Mouse (Mus musculus) adrenal gland, postnatal 36 days (tissue): Measurements from ENCODE around the gene Fibp. TPM values are rescaled to one million over a fixed set of nuclear protein-coding genes. Genes with fewer than 3 reads are reported as not detected.
A peak's percentile ranks its signal among the peaks of the same experiment; 100 is the strongest.

Source experiments
- DNase-seq, 2 experiments: peaks; one replicate each; pipeline ENCODE4 v3.0.0; 2021; ENCODE audit warnings: mixed read lengths in 1 of 2
- total RNA-seq, 2 experiments: library from RNA; stranded (reverse); gene quantifications; 2 replicates each; pipeline ENCODE4 v1.2.3; 2021

Gene Fibp
- total RNA-seq, 2 experiments from 2014 or later: 89.1 to 95.3 TPM

DNA sequence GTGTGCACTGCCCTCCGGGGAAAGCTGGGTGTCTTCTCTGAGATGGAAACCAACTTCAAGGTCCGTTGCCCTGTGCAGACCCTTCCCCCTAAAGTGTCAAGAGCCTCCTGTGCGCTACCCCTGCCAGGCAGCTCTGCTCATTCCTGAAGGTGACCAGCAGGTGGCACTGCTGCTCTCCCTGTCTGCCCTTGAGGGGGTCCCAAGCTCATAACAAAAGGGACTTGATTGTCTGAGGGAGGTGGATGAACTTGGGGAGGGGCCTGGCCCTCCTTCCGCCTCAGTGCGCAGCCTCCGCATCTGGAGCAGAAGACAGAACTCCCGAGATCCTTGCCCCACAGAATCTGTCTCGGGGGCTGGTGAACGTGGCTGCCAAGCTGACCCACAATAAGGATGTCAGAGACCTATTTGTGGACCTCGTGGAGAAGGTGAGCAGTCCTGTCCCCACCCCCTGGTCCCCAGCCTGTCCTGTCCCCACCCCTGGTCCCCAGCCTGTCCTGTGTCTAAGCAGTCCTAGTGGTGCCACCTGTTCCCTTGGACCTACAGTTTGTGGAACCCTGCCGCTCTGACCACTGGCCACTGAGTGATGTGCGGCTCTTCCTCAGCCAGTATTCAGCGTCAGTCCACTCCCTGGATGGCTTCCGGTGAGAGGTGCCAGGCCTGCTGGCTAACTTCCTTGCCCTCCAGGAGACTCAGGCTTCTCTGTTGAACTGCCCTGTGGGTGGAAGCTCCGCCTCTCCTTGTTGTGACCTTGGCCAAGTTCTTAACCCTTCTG lies 3.6 kb downstream of the Fibp start:
- peak; percentile 47 to 65 for DNase-seq

DNA sequence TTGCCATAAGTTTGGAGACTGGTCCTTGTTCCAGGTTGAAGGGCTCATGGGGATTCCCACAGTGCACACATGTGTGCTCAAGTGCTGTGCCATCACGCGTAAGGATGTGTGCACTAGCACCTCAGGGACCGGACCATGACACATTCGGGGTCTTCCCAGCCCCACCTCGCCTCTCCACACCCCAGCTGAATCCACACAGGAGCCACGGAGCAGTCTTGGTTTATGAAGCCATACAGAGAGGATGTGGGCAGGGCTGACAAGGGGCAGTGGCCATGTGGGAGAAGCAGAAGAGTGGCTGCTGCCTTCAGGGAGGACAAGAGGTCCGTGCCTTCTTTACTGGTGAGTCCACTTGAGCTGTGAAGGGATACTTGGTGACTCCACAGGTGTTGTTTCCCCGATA lies 4.6 kb downstream of the Fibp start:
- DNase-seq: no peak

DNA sequence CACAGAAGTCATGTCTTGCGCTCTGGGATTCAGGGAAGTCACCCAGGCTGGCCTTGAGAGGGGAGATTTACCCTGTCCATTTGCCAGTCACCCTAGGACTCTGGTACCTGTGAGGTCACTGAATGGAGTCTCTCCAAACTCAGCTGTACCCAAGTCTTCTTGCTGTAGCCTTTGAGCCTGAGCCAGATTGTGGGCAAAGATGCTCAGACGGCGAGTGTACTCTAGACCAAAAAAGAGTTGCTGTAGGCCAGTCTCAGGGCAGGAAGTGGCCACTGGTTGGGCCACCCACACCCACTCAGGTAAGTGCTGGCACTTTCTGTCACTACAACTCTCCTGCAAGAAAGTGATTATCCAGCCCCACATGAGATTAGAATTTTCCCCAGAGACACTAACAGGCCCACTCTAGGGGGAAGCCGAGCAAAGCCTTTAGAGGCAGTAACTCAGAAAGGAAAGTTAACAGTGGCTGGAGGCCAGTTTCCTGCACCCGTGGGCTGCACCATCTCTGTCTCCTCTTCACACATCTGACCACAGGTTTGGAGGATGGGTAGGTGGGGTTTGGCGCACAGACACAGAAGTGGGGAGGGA lies 6.6 kb downstream of the Fibp start:
- DNase-seq: no peak

DNA sequence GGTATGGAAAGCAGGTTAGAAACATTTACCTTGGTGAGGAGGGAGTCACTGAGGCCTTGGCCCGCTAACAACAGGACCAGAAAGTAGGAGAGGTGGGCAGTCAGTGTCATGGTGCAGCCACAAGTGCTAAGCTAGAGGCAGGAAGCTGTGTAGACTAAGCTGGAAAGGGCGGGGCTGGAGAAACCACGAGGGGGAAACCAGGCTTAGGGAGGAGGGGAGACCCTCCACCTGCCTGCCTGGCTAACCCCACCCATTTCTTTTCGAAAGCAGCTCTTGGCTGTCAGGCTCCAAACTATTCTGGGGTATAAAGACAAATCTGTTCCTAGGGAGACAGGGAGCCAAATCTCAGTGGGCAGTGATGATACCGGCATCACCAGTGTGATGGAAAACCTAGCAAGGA lies 8.0 kb downstream of the Fibp start, which contains the start of gene Ctsw:
Ctsw (minus strand) TSS at position 134 of the 400 bp plus-strand sequence.
- DNase-seq: no peak

DNA sequence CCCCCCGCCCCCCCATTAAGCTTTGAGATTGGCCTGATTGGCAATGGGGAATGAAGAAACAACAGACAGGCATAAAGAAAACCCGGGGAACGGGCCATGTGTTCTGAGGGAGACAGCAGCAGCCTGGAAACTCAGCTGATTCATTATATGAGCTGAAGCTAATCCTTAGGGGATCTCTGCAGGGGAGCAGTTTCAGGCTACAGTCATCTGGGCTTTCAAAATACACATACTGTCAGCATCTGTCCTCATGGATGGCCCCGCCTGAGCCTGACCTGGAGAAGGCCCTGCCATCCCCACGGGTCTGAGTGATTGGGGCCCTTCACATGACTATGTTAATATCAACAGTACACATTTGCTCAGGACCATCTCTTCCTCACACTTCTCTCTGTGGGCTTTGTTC lies 11.4 kb downstream of the Fibp start:
- no peak for DNase-seq

DNA sequence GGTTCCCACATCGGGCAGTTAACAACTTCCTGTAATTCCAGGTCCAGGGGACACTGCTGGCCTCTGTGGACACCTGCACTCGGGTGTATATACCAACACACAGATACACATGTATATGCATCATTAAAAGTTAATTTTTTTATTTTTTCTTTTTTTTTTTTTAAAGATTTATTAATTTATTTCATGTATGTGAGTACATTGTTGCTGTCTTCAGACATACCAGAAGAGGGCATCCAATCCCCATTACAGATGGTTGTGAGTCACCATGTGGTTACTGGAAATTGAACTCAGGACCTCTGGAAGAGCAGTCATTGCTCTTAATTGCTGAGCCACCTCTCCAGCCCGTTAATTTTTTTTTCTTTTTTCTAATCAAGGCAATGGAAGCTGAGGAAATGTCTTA lies 12.4 kb downstream of the Fibp start:
- no peak for DNase-seq

DNA sequence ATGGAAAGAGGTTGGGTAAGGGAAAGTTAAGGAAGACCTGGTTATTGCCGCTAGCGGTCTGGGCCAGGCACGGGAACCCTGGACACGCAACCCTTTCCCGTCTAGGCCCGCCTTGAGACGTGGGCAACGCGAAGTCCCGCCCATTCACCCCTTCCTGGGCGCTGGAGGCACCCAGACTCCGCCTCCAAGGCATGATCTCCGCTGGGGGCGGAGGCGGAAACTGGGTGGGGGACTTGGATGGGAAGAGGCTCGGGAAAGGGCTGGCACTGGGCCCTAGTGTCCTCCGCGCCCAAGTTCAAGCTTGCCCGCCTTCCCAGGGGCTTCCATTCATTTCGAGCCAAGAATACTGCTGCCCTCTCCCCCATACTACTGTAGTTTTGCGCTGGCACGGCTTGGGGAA lies 13.3 kb downstream of the Fibp start, which contains the start of gene Efemp2:
Efemp2 (plus strand) TSS at position 235 of the 400 bp plus-strand sequence.
- peak; percentile 93 to 96 for DNase-seq

DNA sequence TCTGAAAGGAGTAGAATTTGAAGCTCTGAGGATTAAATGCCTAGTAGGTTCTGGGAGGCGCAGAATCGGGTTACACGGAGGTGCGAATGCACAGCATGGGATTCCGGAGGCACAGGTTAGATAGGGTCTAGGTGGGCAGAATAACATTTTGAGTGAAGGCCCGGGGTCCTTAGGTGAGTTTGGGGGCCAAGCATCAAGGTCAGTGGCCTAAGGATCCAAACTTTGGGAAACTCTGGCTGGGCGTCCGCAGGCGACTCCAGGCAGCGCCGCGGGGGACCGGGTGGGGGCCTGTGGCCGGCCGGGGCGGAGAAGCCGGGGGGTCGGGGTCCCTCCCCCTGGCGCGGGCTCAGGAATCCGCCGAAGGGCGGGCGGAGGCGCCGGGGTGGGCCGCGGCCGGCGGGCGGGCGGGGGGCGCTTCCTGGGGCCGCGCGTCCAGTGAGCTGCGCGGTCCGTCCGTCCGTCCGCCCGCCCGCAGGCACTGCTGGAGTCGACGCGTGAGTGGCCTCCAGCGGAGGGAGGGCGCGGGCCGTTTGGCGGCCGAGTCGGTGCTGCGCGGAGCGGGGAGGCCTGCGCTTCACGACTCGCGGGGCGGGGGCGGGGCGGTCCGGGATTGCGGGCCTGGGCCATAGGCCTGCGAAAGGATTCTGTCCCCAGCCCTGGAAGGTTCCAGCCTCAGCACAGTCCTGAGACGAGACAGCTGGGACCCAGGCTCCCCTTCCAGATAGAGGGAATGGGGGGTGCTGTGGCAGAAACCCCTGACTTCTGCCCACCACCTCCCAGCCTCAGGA lies 14.1 kb downstream of the Fibp start:
- peak; percentile 58 to 82 for DNase-seq

DNA sequence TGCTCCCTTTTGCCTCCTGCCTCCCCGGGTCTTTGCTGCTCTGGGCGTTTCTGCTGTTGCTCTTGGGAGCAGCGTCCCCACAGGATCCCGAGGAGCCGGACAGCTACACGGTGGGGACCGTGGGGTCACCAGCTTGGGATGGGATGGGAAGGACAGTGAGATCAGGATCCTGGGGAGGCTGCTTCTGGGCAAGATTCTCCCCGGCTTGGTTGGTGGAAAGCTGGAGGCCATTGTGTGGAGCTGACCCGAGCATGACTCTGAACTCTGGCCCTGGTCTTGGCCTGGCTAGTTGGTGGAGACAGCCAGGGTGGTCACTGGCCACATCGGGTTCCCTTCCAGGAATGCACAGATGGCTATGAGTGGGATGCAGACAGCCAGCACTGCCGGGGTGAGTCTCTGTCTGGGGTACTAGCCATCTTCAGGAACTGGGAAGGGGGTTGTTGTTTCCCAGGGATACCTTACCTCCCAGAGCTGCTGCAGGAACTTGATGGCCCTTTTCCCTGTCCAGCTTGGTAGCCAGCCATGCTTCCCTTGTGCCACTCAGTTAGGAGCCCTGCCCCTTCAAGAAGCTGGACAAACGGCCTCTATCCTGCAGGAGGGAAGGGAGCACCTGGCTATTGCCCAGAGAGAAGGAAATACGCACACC lies 14.8 kb downstream of the Fibp start:
- no peak for DNase-seq

DNA sequence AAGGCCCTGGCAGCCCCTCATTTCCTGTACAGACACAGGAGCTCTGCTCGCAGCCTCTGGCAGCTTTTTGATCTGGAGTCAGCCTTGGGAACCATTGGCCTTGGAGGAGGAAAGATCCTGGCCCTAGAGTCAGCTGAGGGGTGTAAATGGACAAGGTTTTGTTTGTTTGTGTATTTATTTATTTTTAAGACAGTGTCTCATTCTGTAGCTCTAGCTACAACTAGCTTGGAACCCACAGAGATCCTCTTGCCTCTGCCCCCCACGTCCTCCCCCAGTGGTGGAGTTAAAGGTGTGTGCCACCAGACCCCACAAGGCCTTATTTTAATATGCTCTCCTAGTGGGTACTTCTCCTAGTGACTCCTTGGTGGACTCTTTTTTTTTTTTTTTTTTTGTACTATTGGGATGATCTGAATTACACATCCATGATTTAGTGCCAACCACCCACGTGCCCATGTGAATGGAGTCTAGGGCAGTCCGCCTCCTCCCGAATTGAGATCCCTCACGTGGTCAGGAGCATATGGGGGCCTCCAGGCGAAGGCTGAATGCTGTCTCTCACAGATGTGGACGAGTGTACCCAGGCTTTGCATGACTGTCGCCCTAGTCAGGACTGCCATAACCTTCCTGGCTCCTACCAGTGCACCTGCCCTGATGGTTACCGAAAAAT lies 16.7 kb downstream of the Fibp start:
- DNase-seq: peak; percentile 43 to 61

DNA sequence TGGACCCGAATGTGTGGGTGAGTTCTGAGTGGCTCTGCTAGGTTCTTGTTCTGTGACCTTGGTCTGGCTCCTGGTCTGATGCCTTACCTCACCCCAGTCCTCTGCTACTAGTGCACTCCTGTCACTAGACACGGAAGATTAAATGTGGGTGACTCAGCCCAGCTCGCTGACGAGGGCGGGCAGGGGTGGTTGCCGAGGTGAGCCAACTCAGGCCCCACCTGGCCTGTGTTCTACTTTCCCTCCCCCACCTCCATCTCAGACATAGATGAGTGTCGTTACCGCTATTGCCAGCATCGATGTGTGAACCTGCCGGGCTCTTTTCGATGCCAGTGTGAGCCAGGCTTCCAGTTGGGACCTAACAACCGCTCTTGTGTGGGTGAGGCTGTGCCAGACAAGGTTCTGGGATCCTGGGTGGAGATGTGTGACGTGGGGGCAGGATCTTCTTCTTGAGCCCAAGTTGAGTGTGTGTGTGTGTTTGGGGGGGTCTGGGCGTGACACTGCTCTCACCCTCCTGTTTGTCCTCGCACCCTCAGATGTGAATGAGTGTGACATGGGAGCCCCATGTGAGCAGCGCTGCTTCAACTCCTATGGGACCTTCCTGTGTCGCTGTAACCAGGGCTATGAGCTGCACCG lies 17.4 kb downstream of the Fibp start:
- DNase-seq: peak; percentile 67 to 69

DNA sequence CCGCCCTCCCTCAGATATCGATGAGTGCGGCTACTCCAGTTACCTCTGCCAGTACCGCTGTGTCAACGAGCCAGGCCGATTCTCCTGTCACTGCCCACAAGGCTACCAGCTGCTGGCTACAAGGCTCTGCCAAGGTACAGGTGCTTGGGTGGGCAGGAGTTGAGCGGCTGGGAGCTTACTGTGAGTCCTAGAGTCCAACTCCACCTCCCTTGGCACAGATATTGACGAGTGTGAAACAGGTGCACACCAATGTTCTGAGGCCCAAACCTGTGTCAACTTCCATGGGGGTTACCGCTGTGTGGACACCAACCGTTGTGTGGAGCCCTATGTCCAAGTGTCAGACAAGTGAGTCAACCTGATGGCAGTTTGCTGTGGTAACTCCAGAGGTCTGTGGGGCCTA lies 19.6 kb downstream of the Fibp start:
- DNase-seq: no peak

DNA sequence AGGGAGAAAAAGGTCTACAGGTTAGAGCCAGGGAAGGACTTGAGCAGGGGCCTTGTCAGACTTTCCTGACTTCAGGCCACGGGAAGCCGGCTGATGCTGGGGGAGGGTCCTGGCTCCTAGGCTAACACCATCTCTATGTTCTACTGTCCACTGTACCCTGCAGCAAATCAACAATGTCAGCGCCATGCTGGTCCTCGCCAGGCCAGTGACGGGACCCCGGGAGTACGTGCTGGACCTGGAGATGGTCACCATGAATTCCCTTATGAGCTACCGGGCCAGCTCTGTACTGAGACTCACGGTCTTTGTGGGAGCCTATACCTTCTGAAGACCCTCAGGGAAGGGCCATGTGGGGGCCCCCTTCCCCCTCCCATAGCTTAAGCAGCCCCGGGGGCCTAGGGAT lies 21.0 kb downstream of the Fibp start:
- no peak for DNase-seq

DNA sequence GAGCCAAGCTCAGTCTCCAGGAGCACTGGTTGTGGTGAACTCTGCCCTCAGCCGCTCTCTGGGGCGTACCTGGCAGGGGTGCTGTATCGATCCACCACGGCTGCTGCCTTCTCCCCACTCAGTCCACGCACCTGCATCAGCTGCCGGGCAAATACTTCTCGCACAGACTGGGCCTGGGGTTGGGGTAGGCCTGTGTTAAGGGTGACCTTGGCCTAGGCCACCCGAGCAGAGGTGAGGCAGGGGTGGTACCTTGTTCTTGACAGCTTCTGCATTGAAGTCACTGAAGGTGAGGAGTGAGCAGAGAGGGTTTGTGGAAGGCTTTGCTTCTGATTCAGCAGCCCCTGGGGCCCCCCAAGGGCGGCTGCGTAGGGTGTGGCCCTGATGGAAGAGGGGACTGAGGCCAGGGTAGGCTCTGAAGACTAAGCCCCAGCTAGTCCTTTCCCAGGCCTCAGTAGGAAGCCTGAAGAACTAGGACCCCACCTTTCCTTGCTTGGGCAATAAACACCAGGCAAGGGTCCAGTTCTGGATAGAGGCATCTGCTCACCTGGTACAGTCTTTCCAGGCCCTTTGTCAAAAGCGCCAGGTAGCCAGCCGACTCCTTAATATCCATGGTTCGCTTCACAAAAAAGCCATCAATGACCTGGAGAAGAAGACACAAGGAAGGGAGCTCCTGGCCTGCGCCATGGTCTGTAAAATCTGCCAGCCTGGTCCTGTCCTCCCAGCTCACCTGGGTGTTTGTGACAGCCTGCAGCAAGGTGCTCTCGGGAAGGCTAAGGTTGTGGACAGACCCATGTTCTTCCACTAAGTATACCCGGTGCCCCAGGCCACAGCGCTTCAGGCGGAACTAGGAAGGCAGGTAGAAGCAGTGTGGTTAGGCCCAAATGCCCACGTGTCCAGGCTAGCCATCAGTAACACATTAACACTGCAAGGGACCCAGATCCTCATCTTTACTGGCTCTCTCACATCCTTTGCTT lies 23.3 kb downstream of the Fibp start:
- DNase-seq: no peak

DNA sequence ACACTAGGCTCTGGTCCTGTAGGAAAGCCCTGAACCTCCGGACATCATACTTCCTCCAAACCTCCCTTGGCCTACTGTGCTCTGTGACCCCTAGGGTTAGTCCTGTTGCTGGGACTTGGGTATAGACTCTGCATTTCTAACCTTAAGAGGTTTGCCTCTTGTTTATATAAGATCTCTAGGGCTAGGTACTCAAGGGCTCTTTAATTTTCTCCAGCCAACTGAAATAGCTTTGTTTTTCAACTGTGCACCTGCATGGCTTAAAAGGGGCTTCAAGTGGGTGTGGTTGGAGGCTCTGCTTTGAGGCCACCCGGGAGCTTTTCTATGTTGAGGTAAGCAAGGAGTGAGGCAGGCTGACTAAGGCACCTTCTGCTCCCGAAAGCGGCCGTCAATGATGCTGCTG lies 24.1 kb downstream of the Fibp start:
- DNase-seq: no peak

DNA sequence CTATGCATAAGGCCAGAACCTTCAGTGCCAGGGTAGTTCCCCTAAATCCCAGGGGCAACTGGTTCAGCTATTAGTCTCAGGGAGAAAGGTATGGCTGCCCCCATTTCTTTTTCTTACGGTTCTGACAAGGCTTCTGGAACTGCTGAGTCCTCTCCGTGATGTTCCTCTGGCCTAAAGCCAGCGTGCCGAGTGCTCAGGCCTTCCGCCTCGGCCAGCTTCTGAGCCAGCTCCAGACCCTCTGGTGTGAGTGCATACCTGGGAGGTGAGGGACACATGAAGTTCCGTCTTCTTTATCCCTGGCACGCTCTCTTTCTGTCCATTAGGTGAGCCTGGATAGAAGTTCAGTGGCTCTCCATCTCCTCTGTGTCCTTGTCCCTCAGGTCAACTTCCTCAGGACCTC lies 25.0 kb downstream of the Fibp start:
- no peak for DNase-seq

DNA sequence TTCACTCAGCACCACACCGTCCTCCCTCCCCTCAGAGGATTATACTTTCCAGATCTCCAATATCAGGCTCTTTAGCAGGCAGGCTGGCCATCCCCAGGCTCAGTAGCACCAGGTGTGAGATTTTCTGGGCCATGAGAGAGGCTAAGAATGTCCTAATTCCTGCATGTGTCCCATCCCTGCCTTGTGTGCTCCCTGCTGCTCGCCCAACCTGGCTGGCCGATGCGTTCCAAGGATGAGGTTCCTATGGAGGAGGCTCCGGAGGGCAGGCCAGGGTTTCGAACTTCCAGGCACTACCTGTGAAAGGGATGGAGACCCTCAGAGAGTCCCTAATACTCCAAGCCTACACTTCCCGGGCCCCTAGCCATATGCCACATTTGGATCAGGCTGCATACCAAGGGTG lies 25.4 kb downstream of the Fibp start:
- DNase-seq: no peak

DNA sequence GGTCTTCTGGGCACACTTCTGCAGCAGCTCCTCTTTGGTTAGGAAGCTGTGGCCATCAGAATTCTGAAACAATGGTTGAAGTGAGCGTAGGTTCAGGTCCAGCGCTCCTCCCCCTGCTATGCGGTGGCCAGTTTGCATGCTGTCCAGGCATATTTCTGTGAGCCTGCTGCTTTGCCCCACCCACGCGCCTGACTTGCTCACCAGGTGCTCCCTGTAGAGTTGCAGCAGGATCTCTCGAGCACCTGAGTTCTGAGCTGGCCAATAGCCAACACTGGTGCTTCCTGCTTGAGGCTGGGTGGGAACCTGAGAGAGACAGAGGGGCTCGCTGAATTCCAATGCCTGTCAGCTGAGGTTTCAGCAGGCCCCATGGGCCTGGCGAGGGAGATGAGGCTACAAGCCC lies 25.9 kb downstream of the Fibp start:
- no peak for DNase-seq

DNA sequence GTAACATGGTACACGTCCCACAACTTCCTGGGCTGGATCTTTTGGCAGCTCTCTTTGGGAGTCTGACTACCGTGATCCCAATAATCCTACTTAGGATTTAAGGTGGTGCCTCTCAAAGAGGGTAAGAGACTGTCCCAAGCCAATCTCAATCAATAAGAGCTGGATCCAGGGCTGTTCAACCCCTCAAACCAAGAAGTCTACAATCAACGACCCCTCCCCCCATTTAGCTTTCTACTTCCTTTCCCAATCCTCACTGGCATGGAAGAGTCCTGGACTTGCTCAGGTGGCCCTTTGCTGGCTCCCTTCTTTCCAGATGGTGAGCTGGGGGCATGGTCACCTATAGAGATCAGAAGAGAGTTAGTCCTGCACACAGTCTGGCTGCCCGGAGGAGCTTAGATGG lies 26.4 kb downstream of the Fibp start:
- no peak for DNase-seq
